Mouse (Mus musculus) common myeloid progenitor, adult 5-6 weeks (primary cell): ENCODE results near the gene Olfr91. TPM values are rescaled to one million over a fixed set of nuclear protein-coding genes. Genes with fewer than 3 reads are reported as not detected.
A peak's percentile ranks its signal among the peaks of the same experiment; 100 is the strongest.

ENCODE experiments used
- ATAC-seq: replicated peaks from 2 replicates; pipeline ENCODE4 v1.8.0; 2016; ENCODE audit warnings: low read depth, mild to moderate bottlenecking, moderate TSS enrichment, inconsistent platforms; ENCODE audit not compliant: poor library complexity, severe bottlenecking
- total RNA-seq: library from RNA; stranded (forward); fragments of 200-1000, 187-1606 nt; gene quantifications from 2 replicates; pipeline ENCODE4 v1.2.3, GENCODE M21; 2017

The Olfr91 gene
- not detected in 2 replicates for total RNA-seq

GRCm38 (mm10) chr17:37098178-37098577 is at the start of gene Olfr91:
Gene Olfr91, minus strand, starts transcription at chr17:37098278.
- ATAC-seq, result no peak

- ATAC-seq, result 0 out of 2 replicates have a peak, but pooled peaks have one; percentile 25
Observed at GRCm38 (mm10) chr17:37131366-37131765, 33.3 kb upstream of the Olfr91 start.

- ATAC-seq, result no peak
Observed at GRCm38 (mm10) chr17:37119988-37120387, 21.9 kb upstream of the Olfr91 start, which contains the start of gene Olfr92. Gene Olfr92, minus strand, starts transcription at chr17:37120088.

GRCm38 (mm10) chr17:37093289-37093688 is 4.8 kb downstream of the Olfr91 start:
- ATAC-seq, result no peak

GRCm38 (mm10) chr17:37092198-37092597 is 5.9 kb downstream of the Olfr91 start:
- ATAC-seq, result peak; percentile 84

GRCm38 (mm10) chr17:37088399-37088798 is 9.7 kb downstream of the Olfr91 start, which contains the start of gene Olfr90:
Gene Olfr90, minus strand, starts transcription at chr17:37088499.
- no peak for ATAC-seq

- ATAC-seq, result no peak
Observed at GRCm38 (mm10) chr17:37085545-37085944, 12.5 kb downstream of the Olfr91 start.

GRCm38 (mm10) chr17:37084632-37085031 is 13.4 kb downstream of the Olfr91 start:
- ATAC-seq, result no peak

- ATAC-seq, result peak; percentile 97
Observed at GRCm38 (mm10) chr17:37083327-37083726, 14.8 kb downstream of the Olfr91 start.

GRCm38 (mm10) chr17:37081659-37082058 is 16.4 kb downstream of the Olfr91 start:
- ATAC-seq, result no peak

GRCm38 (mm10) chr17:37080119-37080518 is 18.0 kb downstream of the Olfr91 start:
- no peak for ATAC-seq

- no peak for ATAC-seq
Observed at GRCm38 (mm10) chr17:37078990-37079389, 19.1 kb downstream of the Olfr91 start.

- ATAC-seq, result no peak
Observed at GRCm38 (mm10) chr17:37078193-37078592, 19.9 kb downstream of the Olfr91 start.

- ATAC-seq, result no peak
Observed at GRCm38 (mm10) chr17:37075766-37076165, 22.3 kb downstream of the Olfr91 start.

GRCm38 (mm10) chr17:37075181-37075580 is 22.9 kb downstream of the Olfr91 start:
- no peak for ATAC-seq

GRCm38 (mm10) chr17:37072730-37073276 is 25.3 kb downstream of the Olfr91 start:
- ATAC-seq, result no peak

GRCm38 (mm10) chr17:37072080-37072729 is 25.9 kb downstream of the Olfr91 start:
- no peak for ATAC-seq

GRCm38 (mm10) chr17:37070121-37070520 is 28.0 kb downstream of the Olfr91 start:
- no peak for ATAC-seq

GRCm38 (mm10) chr17:37067861-37068260 is 30.2 kb downstream of the Olfr91 start:
- ATAC-seq, result no peak

- peak; percentile 60 for ATAC-seq
Observed at GRCm38 (mm10) chr17:37065993-37066392, 32.1 kb downstream of the Olfr91 start.

GRCm38 (mm10) chr17:37063686-37064495 is 34.2 kb downstream of the Olfr91 start:
- no peak for ATAC-seq
